Mouse (Mus musculus): ENCODE measurements around the gene Cep128. TPM values are rescaled to one million over a fixed set of nuclear protein-coding genes. Genes with fewer than 3 reads are reported as not detected.
A peak's percentile ranks its signal among the peaks of the same experiment; 100 is the strongest.
"Not testable (repeated sequence)": the region's sequence is repeated elsewhere in the genome, so short reads cannot be mapped to it uniquely, and the experiment has no call there.

The Cep128 gene
- polyA plus RNA-seq, 1 experiment = 4.7 TPM

DNA sequence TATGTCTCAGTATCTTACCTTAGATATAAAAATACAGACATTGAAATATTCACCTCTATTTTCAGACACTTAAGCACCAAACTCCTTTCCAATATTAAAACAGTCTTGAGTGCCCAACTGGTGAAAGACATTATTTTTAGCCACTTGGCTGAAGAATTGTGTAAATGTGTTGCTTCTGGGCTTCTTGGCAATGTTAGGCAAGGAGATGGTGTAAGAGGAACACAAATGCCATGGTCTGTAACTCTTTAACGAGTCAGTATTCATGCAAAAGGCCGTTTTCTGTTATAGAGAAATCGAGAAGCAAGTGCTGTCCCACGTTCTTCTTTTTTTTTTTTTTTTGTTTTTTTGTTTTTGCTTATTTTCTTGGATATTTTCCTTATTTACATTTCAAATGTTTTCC is 26.1 kb upstream of the Cep128 start:
- DNase-seq = no peak
- TF ChIP-seq CTCF (IDR thresholded peaks at IDR 0.05; ENCODE audit: insufficient read depth, low read length) = no peak
- TF ChIP-seq POLR2A (IDR thresholded peaks at IDR 0.05; ENCODE audit: borderline replicate concordance, extremely low read depth, low read depth, low read length) = no peak
- Histone ChIP-seq H3K4me1 (ENCODE audit: control insufficient read depth, insufficient read depth, low read length) (no peaks in the 10 kb centered on the region), H3K4me3 (replicated peaks; ENCODE audit: extremely low read depth, low read depth, low read length) (no peak overlapping the region)
- WGBS = 82% methylated on average over 4 of the region's 4 CpGs

DNA sequence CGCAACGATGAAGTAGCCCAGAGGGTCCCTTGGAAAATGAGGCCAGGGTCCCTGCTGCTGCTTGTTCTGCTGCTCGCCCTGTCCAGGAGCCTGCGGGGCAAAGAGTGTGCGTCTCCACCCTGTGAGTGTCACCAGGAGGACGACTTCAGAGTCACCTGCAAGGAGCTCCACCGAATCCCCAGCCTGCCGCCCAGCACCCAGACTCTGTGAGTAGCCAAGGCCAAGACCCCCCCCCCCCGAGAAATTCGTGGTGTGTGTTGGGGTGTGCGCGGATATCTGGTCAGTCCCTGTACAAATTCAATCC is 16.8 kb upstream of the Cep128 start:
- 7% methylated on average over 12 of the region's 12 CpGs for WGBS
- no peak for TF ChIP-seq CTCF (IDR thresholded peaks at IDR 0.05; ENCODE audit: insufficient read depth, low read length)
- TF ChIP-seq POLR2A (IDR thresholded peaks at IDR 0.05; ENCODE audit: borderline replicate concordance, extremely low read depth, low read depth, low read length) = no peak
- Histone ChIP-seq H3K4me3 (replicated peaks; ENCODE audit: extremely low read depth, low read depth, low read length) (no peak overlapping the region), H3K4me1 (ENCODE audit: control insufficient read depth, insufficient read depth, low read length) (no peaks in the 10 kb centered on the region)
- DNase-seq = no peak

DNA sequence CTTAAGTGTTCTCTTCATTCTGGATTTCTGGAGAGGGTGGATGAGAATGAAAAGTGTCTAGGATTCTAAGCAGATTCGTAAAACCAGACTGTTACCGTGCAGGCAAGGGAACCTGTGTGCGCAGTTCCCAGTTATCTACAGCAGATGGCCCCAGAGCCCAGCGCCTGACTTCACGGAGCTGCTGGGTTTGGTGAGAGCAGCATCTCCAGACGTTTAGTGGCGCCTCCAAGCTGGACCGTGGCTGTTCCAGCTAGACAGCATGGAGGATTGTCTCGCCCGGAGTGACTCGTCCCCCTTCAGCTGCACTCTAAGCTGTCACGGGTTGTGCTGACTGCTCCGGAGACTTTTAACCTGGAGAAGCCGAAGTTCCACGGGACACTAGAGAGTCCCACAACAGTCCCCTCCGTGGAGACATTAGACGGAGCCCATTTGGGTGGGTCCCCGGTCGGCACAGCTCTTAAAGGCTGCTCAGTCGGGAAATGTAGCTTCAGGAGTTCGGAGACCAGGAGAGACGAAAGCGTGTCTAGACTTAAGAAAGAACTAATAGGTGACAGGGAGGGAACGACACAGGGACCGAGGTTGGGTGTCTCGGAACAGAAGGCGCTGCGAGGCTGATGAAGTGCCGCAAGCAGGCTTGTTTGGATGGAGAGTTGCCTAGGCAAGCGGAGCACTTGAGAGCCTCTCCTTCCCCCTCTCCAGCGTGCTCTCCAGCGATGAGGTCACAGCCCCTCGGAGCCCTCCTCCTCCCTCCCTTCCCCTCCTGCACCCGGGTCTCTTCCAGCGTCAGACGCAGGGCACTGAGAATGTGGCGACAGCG is 16.2 kb upstream of the Cep128 start:
- no peak overlapping the region for H3K4me3 ChIP-seq (replicated peaks; ENCODE audit: extremely low read depth, low read depth, low read length)
- TF ChIP-seq CTCF (IDR thresholded peaks at IDR 0.05; ENCODE audit: insufficient read depth, low read length) (peak; percentile 71), POLR2A (IDR thresholded peaks at IDR 0.05; ENCODE audit: borderline replicate concordance, extremely low read depth, low read depth, low read length) (no peak)
- under 1% methylated on average over 38 of the region's 38 CpGs for WGBS
- no peaks in the 10 kb centered on the region for H3K4me1 ChIP-seq (ENCODE audit: control insufficient read depth, insufficient read depth, low read length)
- DNase-seq = peak; percentile 34

DNA sequence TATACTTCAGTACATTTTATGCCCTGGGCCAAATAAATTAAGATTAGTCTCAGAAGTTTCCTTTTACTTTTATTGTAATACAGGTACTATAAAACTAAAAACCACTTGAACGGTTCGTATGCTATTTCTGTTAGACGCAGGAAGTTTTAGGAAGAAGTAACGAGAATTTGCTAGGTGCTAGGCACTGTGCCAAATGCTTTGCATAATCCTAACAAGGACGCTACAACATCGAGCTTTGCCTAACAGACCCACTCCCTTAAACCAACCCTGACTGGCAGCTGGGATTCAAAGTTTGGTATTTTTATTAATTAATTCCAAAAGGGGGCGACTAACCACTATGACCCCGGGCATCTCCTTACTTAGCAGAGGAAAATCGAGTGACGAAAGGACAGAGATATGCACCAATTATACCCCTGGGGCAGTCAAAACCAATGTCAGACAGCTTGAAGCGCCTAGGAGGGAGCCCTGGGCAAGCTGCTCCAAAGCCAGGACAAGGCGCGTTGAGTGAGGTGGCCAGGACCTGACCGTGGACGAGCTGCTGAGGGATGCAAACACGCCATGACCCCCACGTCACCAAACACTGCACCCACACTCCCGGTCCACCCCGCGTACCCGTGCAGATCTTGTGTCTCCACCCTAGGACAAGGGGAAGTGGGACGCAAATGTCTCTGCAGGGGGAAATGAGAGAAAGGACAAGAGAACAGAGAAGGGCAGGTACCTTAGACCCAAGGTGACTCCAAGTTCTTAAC is 519 bp downstream of the Cep128 start:
- 2% methylated on average over 22 of the region's 22 CpGs for WGBS
- Histone ChIP-seq H3K4me1 (ENCODE audit: control insufficient read depth, insufficient read depth, low read length) (no peaks in the 10 kb centered on the region), H3K4me3 (replicated peaks; ENCODE audit: extremely low read depth, low read depth, low read length) (peak overlapping the region; percentile 73)
- DNase-seq = no peak
- no peak for TF ChIP-seq CTCF (IDR thresholded peaks at IDR 0.05; ENCODE audit: insufficient read depth, low read length)
- TF ChIP-seq POLR2A (IDR thresholded peaks at IDR 0.05; ENCODE audit: borderline replicate concordance, extremely low read depth, low read depth, low read length) = no peak

DNA sequence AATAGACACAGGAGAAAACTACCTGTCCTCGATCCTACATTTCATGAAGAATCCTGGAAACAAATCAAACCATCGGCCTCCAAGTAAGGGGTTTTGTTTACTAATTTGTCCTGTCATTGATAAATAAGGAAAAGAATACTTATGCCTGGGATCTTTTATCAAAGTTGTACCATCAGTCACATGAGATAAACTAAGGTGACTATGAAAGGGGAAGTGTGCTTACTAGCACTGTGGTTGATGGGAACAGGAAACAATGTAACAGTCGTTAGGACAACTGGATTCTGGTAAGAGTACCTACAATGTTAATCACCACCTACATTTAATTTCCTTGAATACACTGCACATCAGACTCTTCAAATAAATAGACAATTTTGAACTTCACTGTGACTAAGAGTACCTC is 15.0 kb downstream of the Cep128 start:
- no peak for TF ChIP-seq POLR2A (IDR thresholded peaks at IDR 0.05; ENCODE audit: borderline replicate concordance, extremely low read depth, low read depth, low read length)
- no peak for TF ChIP-seq CTCF (IDR thresholded peaks at IDR 0.05; ENCODE audit: insufficient read depth, low read length)
- no peak for DNase-seq
- 65% methylated on average over 3 of the region's 3 CpGs for WGBS
- H3K4me1 ChIP-seq (ENCODE audit: control insufficient read depth, insufficient read depth, low read length) = no peaks in the 10 kb centered on the region
- no peak overlapping the region for H3K4me3 ChIP-seq (replicated peaks; ENCODE audit: extremely low read depth, low read depth, low read length)

DNA sequence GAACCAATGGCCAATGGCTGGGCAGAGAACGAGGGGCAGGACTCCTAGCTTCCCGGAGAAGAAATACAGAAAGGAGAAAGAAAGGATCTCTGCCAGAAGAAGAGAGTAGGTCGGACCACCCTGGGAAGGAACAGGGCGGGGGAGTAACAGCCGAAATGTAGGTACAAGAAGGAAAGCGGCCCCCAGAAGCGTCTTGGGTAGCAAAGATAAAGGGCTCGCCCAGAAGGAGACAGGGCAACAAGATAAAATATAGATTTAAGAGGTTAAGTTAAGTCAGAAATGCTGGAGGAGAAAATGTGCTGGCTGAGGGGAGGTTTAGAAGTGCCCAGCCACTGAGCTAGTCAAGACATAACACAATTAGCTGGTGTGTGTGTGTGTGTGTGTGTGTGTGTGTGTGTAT is 30.4 kb downstream of the Cep128 start:
- DNase-seq = no peak
- Histone ChIP-seq H3K4me3 (replicated peaks; ENCODE audit: extremely low read depth, low read depth, low read length) (no peak overlapping the region), H3K4me1 (ENCODE audit: control insufficient read depth, insufficient read depth, low read length) (no peaks in the 10 kb centered on the region)
- WGBS = 92% methylated on average over 8 of the region's 8 CpGs
- TF ChIP-seq CTCF (IDR thresholded peaks at IDR 0.05; ENCODE audit: insufficient read depth, low read length) = no peak
- TF ChIP-seq POLR2A (IDR thresholded peaks at IDR 0.05; ENCODE audit: borderline replicate concordance, extremely low read depth, low read depth, low read length) = no peak

DNA sequence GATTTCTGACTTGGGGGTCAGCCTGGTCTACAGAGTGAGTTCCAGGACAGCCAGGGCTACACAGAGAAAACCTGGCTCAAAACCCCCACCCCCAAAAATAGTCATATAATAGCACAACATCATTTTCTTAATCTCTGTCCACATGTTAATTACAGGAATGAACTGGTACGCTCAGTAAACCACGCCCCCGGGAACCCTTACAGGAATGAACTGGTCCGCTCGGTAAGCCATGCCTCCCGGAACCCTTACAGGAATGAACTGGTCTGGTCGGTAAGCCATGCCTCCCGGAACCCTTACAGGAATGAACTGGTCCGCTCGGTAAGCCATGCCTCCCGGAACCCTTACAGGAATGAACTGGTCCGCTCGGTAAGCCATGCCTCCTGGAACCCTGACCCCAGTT is 45.6 kb downstream of the Cep128 start:
- not testable (repeated sequence) for H3K4me3 ChIP-seq (replicated peaks; ENCODE audit: extremely low read depth, low read depth, low read length); DNase-seq; H3K4me1 ChIP-seq (ENCODE audit: control insufficient read depth, insufficient read depth, low read length)
- WGBS = 96% methylated on average over 13 of the region's 13 CpGs

DNA sequence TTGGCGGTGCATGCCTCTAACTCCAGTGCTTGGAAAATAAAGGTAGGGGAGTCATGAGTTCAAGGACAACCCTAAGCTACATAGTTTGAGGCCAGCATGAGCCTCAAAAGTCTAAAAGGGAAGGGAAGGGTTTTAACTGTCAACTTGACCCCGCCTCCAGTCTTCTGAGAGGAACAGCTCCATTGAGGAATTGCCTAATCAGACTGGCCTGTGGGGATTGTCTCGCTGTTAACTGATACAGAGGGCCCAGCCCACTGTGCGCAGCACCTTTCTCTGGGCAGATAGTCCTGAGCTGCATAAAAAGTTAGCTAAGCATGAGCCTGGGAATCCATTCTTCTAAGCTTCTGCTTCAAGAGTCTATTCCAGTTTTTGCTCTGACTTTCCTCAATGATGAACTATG is 56.7 kb downstream of the Cep128 start:
- WGBS = 80% methylated on average over 4 of the region's 4 CpGs
- TF ChIP-seq CTCF (IDR thresholded peaks at IDR 0.05; ENCODE audit: insufficient read depth, low read length) = no peak
- no peak for TF ChIP-seq POLR2A (IDR thresholded peaks at IDR 0.05; ENCODE audit: borderline replicate concordance, extremely low read depth, low read depth, low read length)
- Histone ChIP-seq H3K4me3 (replicated peaks; ENCODE audit: extremely low read depth, low read depth, low read length) (no peak overlapping the region), H3K4me1 (ENCODE audit: control insufficient read depth, insufficient read depth, low read length) (no peaks in the 10 kb centered on the region)
- DNase-seq = no peak

DNA sequence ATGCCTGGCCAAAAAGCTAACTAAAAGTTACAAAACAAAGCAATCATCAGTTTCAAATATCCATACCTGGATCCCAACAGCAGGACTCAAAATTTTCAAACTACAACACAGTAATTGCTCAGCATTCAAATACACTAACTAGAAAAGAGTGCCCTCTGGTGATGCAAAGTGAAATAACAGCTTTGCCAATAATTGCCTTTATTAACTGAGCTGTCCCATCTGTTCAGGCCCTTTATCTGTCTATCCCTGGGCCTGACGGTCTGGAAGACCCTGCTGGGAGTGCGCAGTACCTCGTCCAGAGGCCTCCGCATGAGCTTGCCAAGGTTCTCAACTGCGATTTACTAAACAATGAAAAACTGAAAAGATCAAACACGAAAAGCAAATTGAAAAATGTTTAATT is 58.1 kb downstream of the Cep128 start:
- DNase-seq = no peak
- H3K4me3 ChIP-seq (replicated peaks; ENCODE audit: extremely low read depth, low read depth, low read length) = no peak overlapping the region
- 0 out of 2 replicates have a peak, but pooled peaks have one; percentile 14 for TF ChIP-seq CTCF (IDR thresholded peaks at IDR 0.05; ENCODE audit: insufficient read depth, low read length)
- TF ChIP-seq POLR2A (IDR thresholded peaks at IDR 0.05; ENCODE audit: borderline replicate concordance, extremely low read depth, low read depth, low read length) = no peak
- H3K4me1 ChIP-seq (ENCODE audit: control insufficient read depth, insufficient read depth, low read length) = no peaks in the 10 kb centered on the region
- WGBS = 59% methylated on average over 6 of the region's 6 CpGs

DNA sequence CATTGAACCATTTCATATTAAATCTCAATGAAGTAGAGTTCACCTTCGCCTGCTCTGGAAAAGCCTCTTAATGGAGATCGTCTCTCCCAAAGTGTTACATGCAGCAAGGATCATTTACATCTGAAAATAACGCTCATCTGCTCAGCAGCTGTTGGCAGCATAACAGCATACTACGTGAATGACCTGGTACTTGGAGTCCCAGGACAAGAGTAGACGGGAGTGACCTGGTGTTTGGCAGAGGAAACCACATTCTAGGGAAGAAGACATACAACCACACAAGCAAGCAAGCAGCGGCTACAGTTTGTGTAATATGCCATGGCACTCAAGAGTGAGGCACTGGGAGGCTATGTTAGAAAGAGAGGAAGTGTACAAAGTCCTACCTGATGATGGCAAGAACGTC is 69.2 kb downstream of the Cep128 start:
- WGBS = 83% methylated on average over 7 of the region's 7 CpGs
- TF ChIP-seq CTCF (IDR thresholded peaks at IDR 0.05; ENCODE audit: insufficient read depth, low read length) = no peak
- no peak for TF ChIP-seq POLR2A (IDR thresholded peaks at IDR 0.05; ENCODE audit: borderline replicate concordance, extremely low read depth, low read depth, low read length)
- no peak for DNase-seq
- no peak overlapping the region for H3K4me3 ChIP-seq (replicated peaks; ENCODE audit: extremely low read depth, low read depth, low read length)
- H3K4me1 ChIP-seq (ENCODE audit: control insufficient read depth, insufficient read depth, low read length) = no peaks in the 10 kb centered on the region

Measured in lung, adult 2 months (tissue).